Mouse (Mus musculus) cortical plate, adult 2 months (tissue): Measurements from ENCODE around the gene Fignl2.

Experiments
- CTCF ChIP-seq: fragments of 200-500 bp; IDR thresholded peaks from 2 replicates; pipeline ENCODE4 v1.5.1; 2011; ENCODE audit warnings: mild to moderate bottlenecking, control low read depth, low read length; ENCODE audit not compliant: insufficient read depth; ENCODE audit errors: extremely low read depth
- POLR2A ChIP-seq: fragments of 200-500 bp; IDR thresholded peaks from 2 replicates; pipeline ENCODE4 v1.6.1; 2011; ENCODE audit warnings: mild to moderate bottlenecking, low read length, control low read depth; ENCODE audit not compliant: insufficient read depth; ENCODE audit errors: extremely low read depth

- TF ChIP-seq CTCF (no peak), POLR2A (no peak)
Measured at GRCm38 (mm10) chr15:101123202-101123601, 44.8 kb upstream of the Fignl2 start.
